Mouse (Mus musculus) heart, embryonic 10.5 days (tissue): ENCODE measurements around the gene Zfp609. TPM values are rescaled to one million over a fixed set of nuclear protein-coding genes. Genes with fewer than 3 reads are reported as not detected.
"Not testable (repeated sequence)": the region's sequence is repeated elsewhere in the genome, so short reads cannot be mapped to it uniquely, and the experiment has no call there.

Experiments
- DNase-seq: peaks from one replicate; pipeline ENCODE4 v3.0.0-alpha.2; 2017; ENCODE audit warnings: low spot score
- H3K27ac ChIP-seq: fragments of 300-500 bp; sonication (generic); 2 replicates; pipeline ENCODE4 v1.5.1; 2016; ENCODE audit warnings: mild to moderate bottlenecking
- H3K27me3 ChIP-seq: fragments of 300-500 bp; sonication (generic); 2 replicates; pipeline ENCODE4 v1.6.1; 2016; ENCODE audit warnings: mild to moderate bottlenecking; ENCODE audit not compliant: poor library complexity, insufficient read depth, severe bottlenecking
- H3K36me3 ChIP-seq: fragments of 300-500 bp; sonication (generic); 2 replicates; pipeline ENCODE4 v1.6.1; 2016; ENCODE audit warnings: mild to moderate bottlenecking, moderate library complexity
- H3K4me1 ChIP-seq: fragments of 300-500 bp; sonication (generic); 2 replicates; pipeline ENCODE4 v1.6.1; 2016; ENCODE audit warnings: mild to moderate bottlenecking
- H3K4me3 ChIP-seq: fragments of 300-500 bp; sonication (generic); 2 replicates; pipeline ENCODE4 v1.5.1; 2016; ENCODE audit warnings: mild to moderate bottlenecking, moderate library complexity
- H3K9me3 ChIP-seq: fragments of 300-500 bp; sonication (generic); 2 replicates; pipeline ENCODE4 v1.6.1; 2016; ENCODE audit warnings: mild to moderate bottlenecking, moderate library complexity
- WGBS: fragments of 180-500 bp; shearing (Covaris S2); methylation state at CpG from one replicate; pipeline ENCODE4 v1.1.7; 2016; 5-methylcytosine and 5-hydroxymethylcytosine counted together
- polyA plus RNA-seq: library from polyadenylated mRNA; unstranded; fragments of >200 nt; fragmentation: Nextera tagmentation; extraction: Ambion mirVana; gene quantifications from 2 replicates; pipeline ENCODE4 v1.2.1, GENCODE M21; 2016

Gene Zfp609
- polyA plus RNA-seq, 1 experiment from 2014 or later: 7.7 TPM

GRCm38 (mm10) chr9:65689869-65690268 lies 137.5 kb downstream of the Zfp609 start:
- 78% methylated on average over 2 of the region's 2 CpGs for WGBS
- H3K27ac ChIP-seq, DNase-seq, H3K9me3 ChIP-seq, H3K4me1 ChIP-seq, H3K4me3 ChIP-seq, H3K27me3 ChIP-seq: not testable (repeated sequence)
- H3K36me3 ChIP-seq: peaks cover 72% of the 10 kb centered on the region

DNA sequence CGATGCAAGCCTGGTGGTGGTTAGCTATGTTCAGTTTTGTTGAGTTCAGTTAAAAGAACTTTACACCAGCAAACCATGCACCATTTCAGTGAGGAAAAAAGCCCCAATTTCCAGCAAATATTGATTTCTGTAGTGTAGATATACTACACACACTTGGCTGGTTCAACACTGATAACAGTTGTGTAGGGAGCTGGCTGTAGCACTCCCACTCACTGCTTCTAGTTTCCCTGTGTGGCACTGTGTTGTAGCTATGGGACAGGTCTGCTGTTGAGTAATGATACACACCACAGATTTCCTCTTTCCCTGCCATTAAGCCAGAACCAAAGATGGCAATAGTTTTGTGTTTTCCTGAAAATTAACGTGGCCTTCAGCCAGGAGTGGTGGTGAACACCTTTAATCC lies 142.7 kb downstream of the Zfp609 start:
- H3K4me1 ChIP-seq: peaks cover 21% of the 10 kb centered on the region
- H3K27me3 ChIP-seq: no peaks in the 10 kb centered on the region
- DNase-seq: no peak
- H3K4me3 ChIP-seq: no peak overlapping the region
- WGBS: 86% methylated on average over 2 of the region's 2 CpGs
- no peaks in the 10 kb centered on the region for H3K9me3 ChIP-seq
- H3K27ac ChIP-seq: no peak overlapping the region
- peaks cover 41% of the 10 kb centered on the region for H3K36me3 ChIP-seq

DNA sequence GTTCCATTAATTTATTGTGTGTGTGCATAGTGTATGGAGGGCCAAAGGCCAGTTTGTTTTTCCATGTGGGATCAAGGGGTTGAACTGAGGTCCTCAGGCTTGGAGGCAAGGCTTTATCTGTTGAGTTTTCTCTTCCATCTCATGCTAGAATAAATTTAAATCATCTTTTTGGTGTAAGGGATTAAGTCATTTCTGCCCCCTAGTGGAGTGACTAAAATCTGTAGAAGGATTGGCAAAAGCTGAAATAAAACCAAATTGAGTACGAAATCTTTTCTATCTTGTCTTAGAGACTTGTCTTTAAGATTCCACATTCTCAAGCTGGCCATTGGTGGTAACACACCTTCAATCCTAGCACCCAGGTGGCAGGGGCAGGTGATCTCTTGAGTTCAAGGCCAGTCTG lies 144.4 kb downstream of the Zfp609 start:
- peaks cover 38% of the 10 kb centered on the region for H3K4me1 ChIP-seq
- no peaks in the 10 kb centered on the region for H3K27me3 ChIP-seq
- peaks cover 32% of the 10 kb centered on the region for H3K36me3 ChIP-seq
- no peak for DNase-seq
- H3K9me3 ChIP-seq: no peaks in the 10 kb centered on the region
- 85% methylated on average over 1 of the region's 1 CpGs for WGBS
- H3K27ac ChIP-seq: no peak overlapping the region
- H3K4me3 ChIP-seq: no peak overlapping the region

DNA sequence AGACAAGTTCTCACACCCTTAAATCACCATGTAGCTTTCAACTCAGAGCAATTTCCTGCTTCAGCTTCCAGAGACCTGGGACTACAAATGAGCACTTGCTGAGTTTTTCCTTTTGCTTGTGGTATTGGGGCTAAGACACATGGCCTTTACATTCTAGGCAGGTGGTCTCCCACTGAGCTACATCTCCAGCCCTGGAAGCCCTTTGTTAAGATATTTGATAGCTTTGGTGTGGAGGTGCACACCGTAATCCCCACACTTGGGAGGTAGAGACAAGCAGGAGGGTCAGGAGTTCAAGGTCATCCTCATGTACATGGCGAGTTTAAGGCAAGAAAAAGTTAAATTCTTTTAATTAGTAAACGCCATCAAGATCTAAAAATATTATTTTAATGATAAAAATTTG lies 145.2 kb downstream of the Zfp609 start:
- Histone ChIP-seq H3K4me1 (peaks cover 46% of the 10 kb centered on the region), H3K36me3 (peaks cover 25% of the 10 kb centered on the region), H3K27me3 (no peaks in the 10 kb centered on the region), H3K9me3 (no peaks in the 10 kb centered on the region), H3K27ac (no peak overlapping the region), H3K4me3 (no peak overlapping the region)
- WGBS: 85% methylated on average over 3 of the region's 3 CpGs
- DNase-seq: no peak

GRCm38 (mm10) chr9:65681634-65681940 lies 145.8 kb downstream of the Zfp609 start:
- 91% methylated on average over 2 of the region's 2 CpGs for WGBS
- peaks cover 49% of the 10 kb centered on the region for H3K4me1 ChIP-seq
- no peak for DNase-seq

DNA sequence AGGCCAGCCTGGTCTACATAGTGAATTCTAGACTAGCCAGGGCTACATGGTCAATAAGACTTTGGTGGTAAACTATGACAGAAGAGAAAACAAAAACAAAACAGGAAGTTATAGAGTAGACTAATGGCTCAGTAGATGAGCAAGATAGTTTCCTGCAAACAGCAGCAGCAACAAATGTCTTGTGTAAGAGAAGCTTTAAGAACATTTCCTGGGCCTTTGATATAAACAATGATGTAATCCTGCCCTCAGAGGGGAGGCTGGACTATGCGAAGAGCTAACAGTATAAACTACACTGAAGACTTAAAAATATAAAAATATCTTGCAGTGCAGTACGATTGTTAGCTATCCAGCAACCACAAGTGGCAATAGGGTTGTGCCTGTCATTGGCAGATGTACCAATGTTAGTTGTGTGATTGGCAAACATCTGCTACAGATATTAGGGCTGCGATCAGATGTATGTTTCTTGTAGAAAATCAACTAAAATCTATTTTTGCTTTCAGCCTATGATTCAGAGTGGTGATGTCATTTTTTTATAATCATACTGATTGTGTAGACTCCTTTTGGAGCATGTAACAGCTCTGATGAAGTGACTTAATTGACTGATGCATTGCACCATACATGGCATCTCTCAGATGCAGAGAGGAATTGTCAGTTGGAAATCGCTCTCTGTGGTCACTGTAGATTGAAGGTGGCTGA lies 146.3 kb downstream of the Zfp609 start:
- no peak overlapping the region for H3K27ac ChIP-seq
- 79% methylated on average over 4 of the region's 4 CpGs for WGBS
- peaks cover 49% of the 10 kb centered on the region for H3K4me1 ChIP-seq
- H3K27me3 ChIP-seq: no peaks in the 10 kb centered on the region
- H3K36me3 ChIP-seq: peaks cover 14% of the 10 kb centered on the region
- H3K9me3 ChIP-seq: no peaks in the 10 kb centered on the region
- H3K4me3 ChIP-seq: no peak overlapping the region
- no peak for DNase-seq

More at GRCm38 (mm10) chr9:65681634-65681940, 145.8 kb downstream of the Zfp609 start:
- H3K9me3 ChIP-seq: no peaks in the 10 kb centered on the region
- peaks cover 19% of the 10 kb centered on the region for H3K36me3 ChIP-seq
- no peaks in the 10 kb centered on the region for H3K27me3 ChIP-seq
- H3K4me3 ChIP-seq: no peak overlapping the region
- H3K27ac ChIP-seq: no peak overlapping the region

DNA sequence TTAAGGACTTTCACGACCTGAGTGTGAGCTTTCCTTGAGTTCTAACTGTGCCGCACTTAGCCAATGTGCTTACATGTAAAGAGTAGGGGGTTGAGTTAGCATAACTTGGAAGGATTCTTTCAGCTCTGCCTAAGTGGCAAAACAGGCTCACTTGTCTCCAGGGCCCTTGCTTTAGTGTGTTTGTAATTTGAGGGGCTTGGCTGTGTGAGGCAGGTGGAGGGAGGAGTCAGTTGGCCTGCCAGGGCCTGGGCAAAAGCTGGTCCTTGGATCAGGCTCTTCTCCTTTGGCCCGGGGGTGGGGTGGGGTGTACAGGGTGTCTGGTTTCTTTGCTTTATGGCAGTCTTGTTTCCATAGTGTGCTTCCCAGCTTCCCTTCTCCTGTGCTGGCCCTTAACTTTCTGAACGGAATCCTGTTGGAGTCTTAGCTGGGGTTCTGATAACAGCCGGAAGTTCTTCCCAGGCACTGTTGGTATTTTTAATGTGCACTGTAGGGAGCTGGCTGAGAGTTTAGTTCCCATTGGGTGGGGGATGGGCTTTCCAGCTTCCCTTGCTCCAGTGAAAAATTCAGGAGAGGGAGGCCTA lies 148.1 kb downstream of the Zfp609 start:
- Histone ChIP-seq H3K4me3 (peak overlapping the region; percentile 85), H3K27ac (peak overlapping the region; percentile 83), H3K36me3 (0 out of 2 replicates have a peak, but pooled peaks cover 3% of the 10 kb centered on the region), H3K9me3 (no peaks in the 10 kb centered on the region), H3K27me3 (no peaks in the 10 kb centered on the region), H3K4me1 (peaks cover 58% of the 10 kb centered on the region)
- no peak for DNase-seq
- 13% methylated on average over 5 of the region's 5 CpGs for WGBS

DNA sequence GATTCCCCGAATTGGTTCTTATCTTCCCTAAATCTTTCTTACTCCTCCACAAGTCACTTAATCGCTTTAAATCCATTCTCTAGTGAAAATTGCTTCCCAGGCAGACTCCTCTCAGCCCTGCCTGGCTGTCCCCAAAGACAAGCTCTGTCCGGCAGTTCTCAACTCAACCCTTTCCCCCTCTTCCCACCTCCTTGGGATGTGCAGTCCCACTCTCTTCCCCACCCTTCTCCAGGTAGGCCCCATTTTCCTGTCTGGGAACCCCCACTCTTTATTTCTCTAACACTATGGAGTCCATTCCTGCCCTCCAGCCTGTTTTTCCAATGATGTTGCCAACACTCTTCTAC lies 150.3 kb downstream of the Zfp609 start:
- no peaks in the 10 kb centered on the region for H3K9me3 ChIP-seq
- DNase-seq: no peak
- WGBS: 5% methylated on average over 3 of the region's 3 CpGs
- peak overlapping the region; percentile 85 for H3K4me3 ChIP-seq
- H3K36me3 ChIP-seq: 0 out of 2 replicates have a peak, but pooled peaks cover 3% of the 10 kb centered on the region
- no peaks in the 10 kb centered on the region for H3K27me3 ChIP-seq
- H3K4me1 ChIP-seq: peaks cover 62% of the 10 kb centered on the region
- peak overlapping the region; percentile 93 for H3K27ac ChIP-seq

GRCm38 (mm10) chr9:65676358-65677118 lies 150.8 kb downstream of the Zfp609 start:
- peak overlapping the region; percentile 93 for H3K27ac ChIP-seq
- no peaks in the 10 kb centered on the region for H3K9me3 ChIP-seq
- DNase-seq: peak; percentile 99
- WGBS: under 1% methylated on average over 30 of the region's 51 CpGs
- H3K27me3 ChIP-seq: no peaks in the 10 kb centered on the region
- peak overlapping the region; percentile 85 for H3K4me3 ChIP-seq
- H3K36me3 ChIP-seq: 0 out of 2 replicates have a peak, but pooled peaks cover 3% of the 10 kb centered on the region
- H3K4me1 ChIP-seq: peaks cover 65% of the 10 kb centered on the region

DNA sequence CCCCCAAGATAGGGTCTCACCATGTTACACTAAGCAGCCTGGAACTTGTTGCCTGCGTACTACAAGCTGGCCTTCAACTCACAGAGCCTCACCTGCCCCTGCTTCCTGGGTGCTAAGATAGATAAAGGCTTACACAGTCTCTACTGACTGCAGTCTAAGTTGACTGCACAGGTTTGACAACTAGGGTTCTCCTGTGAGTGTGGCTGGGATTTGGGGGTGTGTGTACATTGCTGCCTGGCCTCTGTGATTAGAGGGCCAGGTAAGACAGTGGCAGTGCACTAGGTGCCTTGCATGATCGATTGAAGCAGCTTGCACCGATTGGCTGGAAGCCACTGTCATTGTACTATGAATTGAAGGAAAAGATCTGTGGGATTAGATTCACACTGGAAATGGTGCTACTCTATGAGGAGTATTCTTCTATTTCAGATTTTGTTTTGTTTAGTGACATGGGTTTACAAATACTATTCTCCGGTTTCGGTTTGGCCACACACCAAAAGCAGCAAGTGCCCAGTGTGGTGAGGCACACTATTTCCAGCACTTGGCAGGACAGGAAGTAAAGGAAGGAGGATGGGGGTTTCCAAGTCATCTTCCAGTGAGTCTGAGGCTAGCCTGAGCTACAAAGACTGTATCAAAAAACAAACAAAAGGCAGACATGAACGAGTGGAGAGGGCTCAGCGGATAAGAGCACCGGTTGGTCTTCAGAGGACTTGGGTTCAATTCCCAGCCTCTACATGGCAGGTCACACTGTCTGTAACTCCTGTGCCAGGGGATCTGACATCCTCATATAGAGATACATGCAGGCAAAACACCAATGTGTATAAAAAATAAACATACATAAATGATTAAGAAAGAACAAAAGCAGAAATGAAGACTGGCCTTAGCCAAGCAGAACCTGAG lies 151.7 kb downstream of the Zfp609 start:
- Histone ChIP-seq H3K27ac (peak overlapping the region; percentile 93), H3K27me3 (no peaks in the 10 kb centered on the region), H3K4me3 (peak overlapping the region; percentile 85), H3K36me3 (0 out of 2 replicates have a peak, but pooled peaks cover 3% of the 10 kb centered on the region), H3K4me1 (peaks cover 67% of the 10 kb centered on the region), H3K9me3 (no peaks in the 10 kb centered on the region)
- 54% methylated on average over 8 of the region's 8 CpGs for WGBS
- no peak for DNase-seq

DNA sequence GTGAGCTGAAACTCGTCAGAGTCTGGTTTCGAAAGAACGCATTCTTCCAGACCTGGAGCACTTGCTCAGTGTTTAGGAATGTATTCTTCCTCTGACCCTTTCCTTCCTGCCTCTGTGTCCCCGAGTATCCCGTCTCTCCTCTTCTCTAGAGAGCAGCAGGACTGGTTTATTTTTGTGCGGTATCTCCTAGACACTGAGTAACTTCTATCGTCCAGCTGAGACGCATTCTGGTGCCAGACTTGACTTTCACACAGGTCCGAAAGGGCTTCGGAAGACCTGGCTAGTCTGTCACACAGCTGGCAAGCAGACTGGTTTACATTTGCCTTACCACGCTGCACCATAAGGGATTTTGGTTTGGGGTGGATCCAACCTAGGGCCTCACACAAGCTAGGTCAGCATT lies 154.4 kb downstream of the Zfp609 start:
- peaks cover 40% of the 10 kb centered on the region for H3K4me1 ChIP-seq
- no peak for DNase-seq
- H3K36me3 ChIP-seq: no peaks in the 10 kb centered on the region
- no peaks in the 10 kb centered on the region for H3K9me3 ChIP-seq
- H3K4me3 ChIP-seq: no peak overlapping the region
- H3K27ac ChIP-seq: peak overlapping the region; percentile 70
- no peaks in the 10 kb centered on the region for H3K27me3 ChIP-seq
- WGBS: 43% methylated on average over 11 of the region's 11 CpGs

GRCm38 (mm10) chr9:65671431-65671931 lies 155.9 kb downstream of the Zfp609 start:
- H3K9me3 ChIP-seq: no peaks in the 10 kb centered on the region
- peaks cover 29% of the 10 kb centered on the region for H3K4me1 ChIP-seq
- H3K27me3 ChIP-seq: no peaks in the 10 kb centered on the region
- 52% methylated on average over 9 of the region's 9 CpGs for WGBS
- no peak for DNase-seq
- H3K36me3 ChIP-seq: no peaks in the 10 kb centered on the region
- no peak overlapping the region for H3K4me3 ChIP-seq
- peak overlapping the region; percentile 76 for H3K27ac ChIP-seq
